7 mouse cellular contexts compared by ENCODE assay signal in the genomic region with DNA sequence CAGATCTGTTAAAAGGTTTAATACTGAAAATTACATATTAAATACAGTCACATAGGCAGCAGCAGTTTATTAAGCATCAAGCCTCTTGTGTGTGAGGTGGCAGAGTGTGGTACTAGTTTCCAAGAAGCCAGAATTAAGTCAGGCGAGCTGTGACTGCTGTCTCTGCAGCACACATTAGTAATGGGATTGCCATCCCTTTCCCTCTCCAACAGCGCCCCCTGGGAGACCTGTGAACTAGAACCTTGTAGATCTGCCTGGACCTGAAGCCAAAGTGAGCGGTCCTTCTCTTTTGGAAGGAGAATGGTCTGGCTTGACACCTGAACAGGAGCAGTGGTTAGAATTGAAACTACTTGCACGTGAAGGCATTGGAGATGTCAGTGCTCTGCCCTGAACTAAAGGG. TPM values are rescaled to one million over a fixed set of nuclear protein-coding genes. Genes with fewer than 3 reads are reported as not detected.
DNase-seq lines count a peak whose midpoint lies in the region; ATAC-seq and TF ChIP-seq lines count a peak whose summit lies in the region.

No protein-coding gene starts in this region.

- peak; percentile 76 for DNase-seq in liver
- DNase-seq in ZHBTc4 (ENCODE audit: low read depth, low spot score): peak; percentile 74
- peak; percentile 48 for DNase-seq in cerebellum, adult 9-10 months
- DNase-seq in gastrocnemius, postnatal 4 days (ENCODE audit: low spot score in 2 of 2): peak; percentile 21 to 55
- DNase-seq in liver, embryonic 13.5 days: peak; percentile 39

- H3K4me3 ChIP-seq in liver, embryonic 12.5 days: no peak overlapping the region
- no peak overlapping the region for H3K4me3 ChIP-seq in liver, embryonic 13.5 days (replicated peaks)
- no peak overlapping the region for H3K4me3 ChIP-seq in small intestine, adult 2 months (ENCODE audit: low read depth, low read length)

- H3K27ac ChIP-seq in liver, embryonic 12.5 days: no peak overlapping the region
- no peak overlapping the region for H3K27ac ChIP-seq in liver, embryonic 13.5 days
- H3K27ac ChIP-seq in small intestine, adult 2 months (ENCODE audit: insufficient read depth, low read depth, low read length): no peak overlapping the region

- no peaks in the 10 kb centered on the region for H3K9me3 ChIP-seq in liver, embryonic 12.5 days (replicated peaks)
- H3K9me3 ChIP-seq in liver, embryonic 13.5 days (replicated peaks): no peaks in the 10 kb centered on the region

- H3K9ac ChIP-seq in liver, embryonic 12.5 days: no peak overlapping the region
- H3K9ac ChIP-seq in liver, embryonic 13.5 days: no peak overlapping the region

- TF ChIP-seq POLR2A in small intestine, adult 2 months (IDR thresholded peaks at IDR 0.05; ENCODE audit: low read depth, low read length): no peak

- WGBS in liver, embryonic 12.5 days (ENCODE audit: insufficient replicate concordance): 48% methylated on average over 4 of the region's 4 CpGs
- WGBS in liver, embryonic 13.5 days (ENCODE audit: insufficient replicate concordance): 54% methylated on average over 4 of the region's 4 CpGs
- 59% methylated on average over 4 of the region's 4 CpGs for WGBS in small intestine, adult 2 months

- no peaks in the 10 kb centered on the region for H3K27me3 ChIP-seq in liver, embryonic 12.5 days (replicated peaks)
- H3K27me3 ChIP-seq in liver, embryonic 13.5 days: no peaks in the 10 kb centered on the region
- no peaks in the 10 kb centered on the region for H3K27me3 ChIP-seq in small intestine, adult 2 months (ENCODE audit: control insufficient read depth, insufficient read depth, low read length)

- no peak for ATAC-seq in liver, embryonic 12.5 days
- ATAC-seq in liver, embryonic 13.5 days (ENCODE audit: low read depth): no peak

- H3K4me2 ChIP-seq in liver, embryonic 12.5 days: no peak overlapping the region
- no peak overlapping the region for H3K4me2 ChIP-seq in liver, embryonic 13.5 days

- peaks cover 52% of the 10 kb centered on the region for H3K36me3 ChIP-seq in liver, embryonic 12.5 days
- peaks cover 56% of the 10 kb centered on the region for H3K36me3 ChIP-seq in liver, embryonic 13.5 days
- H3K36me3 ChIP-seq in small intestine, adult 2 months (ENCODE audit: control insufficient read depth, insufficient read depth, low read length): peaks cover 42% of the 10 kb centered on the region

- peak; percentile 46; the same call in 1 of the 2 replicates for TF ChIP-seq CTCF in small intestine, adult 2 months (IDR thresholded peaks at IDR 0.05; ENCODE audit: extremely low read depth, insufficient read length, insufficient replicate concordance, low read depth, low read length)

- H3K4me1 ChIP-seq in liver, embryonic 12.5 days: no peaks in the 10 kb centered on the region
- no peaks in the 10 kb centered on the region for H3K4me1 ChIP-seq in liver, embryonic 13.5 days (replicated peaks)
- peaks cover 2% of the 10 kb centered on the region; the same call in 1 of the 2 replicates for H3K4me1 ChIP-seq in small intestine, adult 2 months (ENCODE audit: control insufficient read depth, insufficient read depth, insufficient read length, low read length)

RNA-seq across cellular contexts. Expression of gene Idh3a, which starts 18.8 kb away (rescaled TPM):
- polyA plus RNA-seq in liver, embryonic 12.5 days (2016; fragmentation: Nextera tagmentation; extraction: Ambion mirVana): 142 and 150 TPM in 2 replicates
- total RNA-seq in gastrocnemius, postnatal 4 days (2021): 100 to 1,000 TPM; 254 to 292 TPM
- polyA plus RNA-seq in liver, embryonic 13.5 days (2015; fragmentation: Nextera tagmentation; extraction: Ambion mirVana): 121 and 143 TPM in 2 replicates
- 15.6 and 32.8 TPM in 2 replicates for polyA plus RNA-seq in small intestine, adult 2 months (2012; rRNA removed)

RNA-seq across cellular contexts. Expression of gene Cib2, which starts 44.9 kb away (rescaled TPM):
- polyA plus RNA-seq in liver, embryonic 12.5 days (2016; fragmentation: Nextera tagmentation; extraction: Ambion mirVana): 2.6 and 2.7 TPM in 2 replicates
- 10 to 100 TPM; 18.5 to 24.5 TPM for total RNA-seq in gastrocnemius, postnatal 4 days (2021)
- polyA plus RNA-seq in liver, embryonic 13.5 days (2015; fragmentation: Nextera tagmentation; extraction: Ambion mirVana): 1.8 and 2.4 TPM in 2 replicates
- polyA plus RNA-seq in small intestine, adult 2 months (2012; rRNA removed): 1.5 and 2.6 TPM in 2 replicates

RNA-seq across cellular contexts. Expression of gene Acsbg1, which starts 56.8 kb away (rescaled TPM):
- polyA plus RNA-seq in liver, embryonic 12.5 days (2016; fragmentation: Nextera tagmentation; extraction: Ambion mirVana): 0.24 and 0.30 TPM in 2 replicates
- total RNA-seq in gastrocnemius, postnatal 4 days (2021): under 1 TPM; 0.36 to 0.66 TPM
- polyA plus RNA-seq in liver, embryonic 13.5 days (2015; fragmentation: Nextera tagmentation; extraction: Ambion mirVana): 0.05 and 0.15 TPM in 2 replicates
- 1.9 and 2.1 TPM in 2 replicates for polyA plus RNA-seq in small intestine, adult 2 months (2012; rRNA removed)
